Mouse (Mus musculus): ENCODE data around the gene Cdc6. TPM values are rescaled to one million over a fixed set of nuclear protein-coding genes. Genes with fewer than 3 reads are reported as not detected.

Gene Cdc6
- polyA plus RNA-seq, 1 experiment, result 0.11 TPM

- Histone ChIP-seq H3K27me3 (replicated peaks; ENCODE audit: control insufficient read depth, insufficient read depth, low read length) (no peaks in the 10 kb centered on the region), H3K36me3 (ENCODE audit: control insufficient read depth, insufficient read depth, low read length) (no peaks in the 10 kb centered on the region), H3K27ac (ENCODE audit: insufficient read depth, low read depth, low read length) (no peak overlapping the region), H3K4me1 (ENCODE audit: control insufficient read depth, insufficient read depth, low read length) (peaks cover 34% of the 10 kb centered on the region), H3K4me3 (ENCODE audit: insufficient read depth, low read depth, low read length) (no peak overlapping the region)
- no peak for TF ChIP-seq POLR2A (IDR thresholded peaks at IDR 0.05; ENCODE audit: low read depth, low read length)
- TF ChIP-seq CTCF (conservative IDR thresholded peaks at IDR 0.05; ENCODE audit: insufficient read depth, insufficient read length, low read depth, low read length), result no peak
- DNase-seq, result no peak
- WGBS, result 26% methylated on average over 12 of the region's 12 CpGs
Measured at GRCm38 (mm10) chr11:98925868-98926311, 18.3 kb downstream of the Cdc6 start.

- WGBS, result 89% methylated on average over 7 of the region's 7 CpGs
- no peak overlapping the region for H3K4me3 ChIP-seq (ENCODE audit: insufficient read depth, low read depth, low read length)
- TF ChIP-seq POLR2A (IDR thresholded peaks at IDR 0.05; ENCODE audit: low read depth, low read length) (no peak), CTCF (conservative IDR thresholded peaks at IDR 0.05; ENCODE audit: insufficient read depth, insufficient read length, low read depth, low read length) (no peak)
- DNase-seq, result no peak
- no peak overlapping the region for H3K27ac ChIP-seq (ENCODE audit: insufficient read depth, low read depth, low read length)
- H3K27me3 ChIP-seq (replicated peaks; ENCODE audit: control insufficient read depth, insufficient read depth, low read length), result no peaks in the 10 kb centered on the region
- no peaks in the 10 kb centered on the region for H3K36me3 ChIP-seq (ENCODE audit: control insufficient read depth, insufficient read depth, low read length)
- peaks cover 34% of the 10 kb centered on the region for H3K4me1 ChIP-seq (ENCODE audit: control insufficient read depth, insufficient read depth, low read length)
Measured at GRCm38 (mm10) chr11:98926553-98926952, 19.0 kb downstream of the Cdc6 start.

GRCm38 (mm10) chr11:98927438-98928076, 20.0 kb downstream of the Cdc6 start, which contains the start of gene Rara:
Gene Rara, plus strand, starts transcription at chr11:98927818.
- H3K27me3 ChIP-seq (replicated peaks; ENCODE audit: control insufficient read depth, insufficient read depth, low read length), result no peaks in the 10 kb centered on the region
- H3K27ac ChIP-seq (ENCODE audit: insufficient read depth, low read depth, low read length), result peak within 1 kb of the TSS; percentile 1; the same call in 1 of the 2 replicates
- DNase-seq, result no peak
- peak within 1 kb of the TSS; percentile 10; the same call in 1 of the 2 replicates for H3K4me3 ChIP-seq (ENCODE audit: insufficient read depth, low read depth, low read length)
- peaks cover 35% of the 10 kb centered on the region for H3K4me1 ChIP-seq (ENCODE audit: control insufficient read depth, insufficient read depth, low read length)
- no peak for TF ChIP-seq CTCF (conservative IDR thresholded peaks at IDR 0.05; ENCODE audit: insufficient read depth, insufficient read length, low read depth, low read length)
- no peak for TF ChIP-seq POLR2A (IDR thresholded peaks at IDR 0.05; ENCODE audit: low read depth, low read length)
- 33% methylated on average over 20 of the region's 21 CpGs for WGBS
- no peaks in the 10 kb centered on the region for H3K36me3 ChIP-seq (ENCODE audit: control insufficient read depth, insufficient read depth, low read length)

DNA sequence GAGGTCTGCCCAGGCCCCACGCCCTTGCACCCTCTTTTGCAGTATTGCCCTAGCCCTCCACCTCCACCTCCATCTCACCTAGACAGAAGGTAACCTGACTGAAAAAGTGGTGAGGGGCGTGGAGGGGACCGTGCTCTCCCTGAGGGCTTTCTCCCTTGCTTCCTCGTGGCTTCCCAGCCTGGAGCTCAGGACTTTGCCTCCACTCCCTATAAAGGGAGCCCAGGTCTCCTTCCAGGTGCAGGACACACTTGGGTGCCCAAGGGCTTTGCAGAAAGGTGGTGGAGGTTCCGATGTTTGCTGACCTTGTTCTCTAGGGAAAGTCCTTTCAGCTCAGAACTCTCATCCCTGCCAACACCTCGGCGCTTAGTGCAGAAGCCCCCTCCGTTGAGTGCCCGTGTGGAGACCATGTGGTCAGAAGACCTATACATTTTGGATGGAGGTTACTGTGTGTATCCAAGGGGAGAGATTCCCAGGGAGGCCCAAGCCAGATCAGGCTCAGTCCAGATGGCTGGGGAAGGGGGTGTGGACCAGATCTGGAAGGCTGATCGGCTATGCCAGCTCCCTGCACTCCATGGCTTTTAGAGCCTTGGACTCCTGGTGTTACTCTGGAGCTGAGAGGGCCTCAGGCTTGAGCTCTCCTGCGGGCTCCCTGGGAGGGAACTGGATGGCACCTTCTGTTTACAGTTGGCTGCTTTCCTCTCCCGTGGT, 20.7 kb downstream of the Cdc6 start:
- H3K4me1 ChIP-seq (ENCODE audit: control insufficient read depth, insufficient read depth, low read length), result peaks cover 38% of the 10 kb centered on the region
- peak; percentile 72 for DNase-seq
- 28% methylated on average over 12 of the region's 12 CpGs for WGBS
- peak overlapping the region; percentile 1; the same call in 1 of the 2 replicates for H3K27ac ChIP-seq (ENCODE audit: insufficient read depth, low read depth, low read length)
- no peaks in the 10 kb centered on the region for H3K27me3 ChIP-seq (replicated peaks; ENCODE audit: control insufficient read depth, insufficient read depth, low read length)
- no peaks in the 10 kb centered on the region for H3K36me3 ChIP-seq (ENCODE audit: control insufficient read depth, insufficient read depth, low read length)
- TF ChIP-seq POLR2A (IDR thresholded peaks at IDR 0.05; ENCODE audit: low read depth, low read length) (no peak), CTCF (conservative IDR thresholded peaks at IDR 0.05; ENCODE audit: insufficient read depth, insufficient read length, low read depth, low read length) (no peak)
- H3K4me3 ChIP-seq (ENCODE audit: insufficient read depth, low read depth, low read length), result no peak overlapping the region

DNA sequence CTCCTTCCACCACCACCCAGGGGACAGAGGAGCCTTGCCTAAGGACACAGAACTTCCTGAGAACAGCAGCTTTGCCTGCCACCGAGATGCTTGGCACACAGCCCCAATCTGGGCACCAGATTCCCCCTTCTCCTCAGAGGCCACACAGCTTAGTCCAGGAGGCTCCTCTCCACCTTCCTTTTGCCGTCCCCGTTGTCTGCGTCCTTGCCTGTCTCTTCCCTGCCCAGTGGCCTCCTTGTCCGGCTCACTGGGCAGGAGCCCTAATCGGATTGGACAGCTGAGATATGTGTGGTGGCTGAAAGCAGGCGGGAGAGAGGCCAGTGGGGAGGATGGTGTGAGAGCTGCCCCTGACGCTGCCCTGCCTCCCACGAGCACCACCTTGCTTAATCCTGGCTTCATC, 21.9 kb downstream of the Cdc6 start:
- Histone ChIP-seq H3K27me3 (replicated peaks; ENCODE audit: control insufficient read depth, insufficient read depth, low read length) (no peaks in the 10 kb centered on the region), H3K36me3 (ENCODE audit: control insufficient read depth, insufficient read depth, low read length) (no peaks in the 10 kb centered on the region), H3K4me1 (ENCODE audit: control insufficient read depth, insufficient read depth, low read length) (peaks cover 38% of the 10 kb centered on the region), H3K27ac (ENCODE audit: insufficient read depth, low read depth, low read length) (no peak overlapping the region), H3K4me3 (ENCODE audit: insufficient read depth, low read depth, low read length) (no peak overlapping the region)
- TF ChIP-seq CTCF (conservative IDR thresholded peaks at IDR 0.05; ENCODE audit: insufficient read depth, insufficient read length, low read depth, low read length) (no peak), POLR2A (IDR thresholded peaks at IDR 0.05; ENCODE audit: low read depth, low read length) (no peak)
- no peak for DNase-seq
- 18% methylated on average over 9 of the region's 9 CpGs for WGBS

DNA sequence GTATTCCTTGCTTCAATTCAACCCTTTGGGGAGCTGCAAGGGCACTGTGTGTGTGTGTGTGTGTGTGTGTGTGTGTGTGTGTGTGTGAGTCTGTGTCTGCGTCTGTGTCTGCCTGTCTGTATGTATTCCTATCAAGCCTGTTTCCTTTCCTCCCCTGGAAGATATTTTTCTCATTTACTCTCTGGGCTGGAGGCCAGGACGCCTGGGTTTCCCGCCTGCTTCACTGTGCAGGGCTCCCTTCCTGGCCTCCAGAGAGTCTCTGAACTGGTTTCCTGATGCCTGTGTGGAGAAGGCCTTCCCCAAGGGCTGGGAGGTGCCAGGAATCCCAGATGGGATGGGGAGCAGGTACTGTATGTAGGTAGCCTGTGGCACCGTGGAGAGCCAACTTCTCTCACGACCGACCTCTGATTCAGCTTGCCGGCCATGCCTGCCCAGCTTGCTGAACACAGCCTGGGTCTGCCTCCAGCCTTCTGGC, 22.6 kb downstream of the Cdc6 start:
- TF ChIP-seq CTCF (conservative IDR thresholded peaks at IDR 0.05; ENCODE audit: insufficient read depth, insufficient read length, low read depth, low read length) (no peak), POLR2A (IDR thresholded peaks at IDR 0.05; ENCODE audit: low read depth, low read length) (no peak)
- Histone ChIP-seq H3K36me3 (ENCODE audit: control insufficient read depth, insufficient read depth, low read length) (no peaks in the 10 kb centered on the region), H3K27me3 (replicated peaks; ENCODE audit: control insufficient read depth, insufficient read depth, low read length) (no peaks in the 10 kb centered on the region), H3K4me1 (ENCODE audit: control insufficient read depth, insufficient read depth, low read length) (peaks cover 33% of the 10 kb centered on the region), H3K27ac (ENCODE audit: insufficient read depth, low read depth, low read length) (no peak overlapping the region), H3K4me3 (ENCODE audit: insufficient read depth, low read depth, low read length) (no peak overlapping the region)
- no peak for DNase-seq
- 46% methylated on average over 7 of the region's 7 CpGs for WGBS
